Mouse (Mus musculus) v-Abl transformed pro-B cells (cell line): Measurements from ENCODE around the gene Gnaq.

ENCODE experiments used
- in situ Hi-C, 2 experiments: fragments of 400-800 bp; cut with MboI; formaldehyde crosslinking; loops; one replicate each; pipeline ENCODE4 v1.15.1; 2025; ENCODE audit not compliant: unreplicated experiment in 2 of 2

The Gnaq gene

GRCm38 (mm10) chr19:16300413-16300812 lies 167.8 kb downstream of the Gnaq start:
- in situ Hi-C loops: no loop called here

- in situ Hi-C loops: no loop called here
Observed at GRCm38 (mm10) chr19:16301336-16301735, 168.7 kb downstream of the Gnaq start.

GRCm38 (mm10) chr19:16309031-16309430 lies 176.4 kb downstream of the Gnaq start:
- in situ Hi-C loops: no loop called here

- in situ Hi-C loops: no loop called here
Observed at GRCm38 (mm10) chr19:16314295-16314821, 181.7 kb downstream of the Gnaq start.

- in situ Hi-C loops: no loop called here
Observed at GRCm38 (mm10) chr19:16315525-16315924, 182.9 kb downstream of the Gnaq start.

GRCm38 (mm10) chr19:16318128-16318811 lies 185.6 kb downstream of the Gnaq start:
- in situ Hi-C loops: no loop called here

- in situ Hi-C loops: no loop called here
Observed at GRCm38 (mm10) chr19:16319986-16320385, 187.4 kb downstream of the Gnaq start.

- in situ Hi-C loops: no loop called here
Observed at GRCm38 (mm10) chr19:16322986-16323385, 190.4 kb downstream of the Gnaq start.

GRCm38 (mm10) chr19:16324239-16324638 lies 191.6 kb downstream of the Gnaq start:
- in situ Hi-C loops: no loop called here

GRCm38 (mm10) chr19:16325911-16326310 lies 193.3 kb downstream of the Gnaq start:
- in situ Hi-C loops: no loop called here

- in situ Hi-C loops: no loop called here
Observed at GRCm38 (mm10) chr19:16327401-16328073, 194.9 kb downstream of the Gnaq start.

- in situ Hi-C loops: no loop called here
Observed at GRCm38 (mm10) chr19:16328074-16328850, 195.6 kb downstream of the Gnaq start.

GRCm38 (mm10) chr19:16329056-16329455 lies 196.4 kb downstream of the Gnaq start:
- in situ Hi-C loops: no loop called here

GRCm38 (mm10) chr19:16329648-16330047 lies 197.0 kb downstream of the Gnaq start:
- in situ Hi-C loops: loop anchor here in 1 of 2 experiments (10.0 kb wide), 1 partner anchor 205 kb away; no protein-coding TSS in a partner anchor

GRCm38 (mm10) chr19:16330161-16330560 lies 197.5 kb downstream of the Gnaq start:
- in situ Hi-C loops: loop anchor here in 1 of 2 experiments (10.0 kb wide), 1 partner anchor 205 kb away; no protein-coding TSS in a partner anchor

GRCm38 (mm10) chr19:16331047-16331446 lies 198.4 kb downstream of the Gnaq start:
- in situ Hi-C loops: loop anchor here in 1 of 2 experiments (10.0 kb wide), 1 partner anchor 206 kb away; no protein-coding TSS in a partner anchor

GRCm38 (mm10) chr19:16337866-16338530 lies 205.4 kb downstream of the Gnaq start:
- in situ Hi-C loops: loop anchor here (5.0 to 10.0 kb wide), 3 partner anchors 211 to 271 kb away; no protein-coding TSS in a partner anchor

- in situ Hi-C loops: loop anchor here (5.0 to 10.0 kb wide), 3 partner anchors 213 to 273 kb away; no protein-coding TSS in a partner anchor
Observed at GRCm38 (mm10) chr19:16339954-16340586, 207.4 kb downstream of the Gnaq start.

GRCm38 (mm10) chr19:16342702-16343101 lies 210.1 kb downstream of the Gnaq start:
- in situ Hi-C loops: no loop called here

GRCm38 (mm10) chr19:16345516-16345915 lies 212.9 kb downstream of the Gnaq start:
- in situ Hi-C loops: no loop called here
